Mouse (Mus musculus): ENCODE data around the gene Sugp1. TPM values are rescaled to one million over a fixed set of nuclear protein-coding genes. Genes with fewer than 3 reads are reported as not detected.
"Not testable (repeated sequence)": the region's sequence is repeated elsewhere in the genome, so short reads cannot be mapped to it uniquely, and the experiment has no call there.

The Sugp1 gene
- polyA plus RNA-seq, 1 experiment from 2014 or later: 25.4 TPM

DNA sequence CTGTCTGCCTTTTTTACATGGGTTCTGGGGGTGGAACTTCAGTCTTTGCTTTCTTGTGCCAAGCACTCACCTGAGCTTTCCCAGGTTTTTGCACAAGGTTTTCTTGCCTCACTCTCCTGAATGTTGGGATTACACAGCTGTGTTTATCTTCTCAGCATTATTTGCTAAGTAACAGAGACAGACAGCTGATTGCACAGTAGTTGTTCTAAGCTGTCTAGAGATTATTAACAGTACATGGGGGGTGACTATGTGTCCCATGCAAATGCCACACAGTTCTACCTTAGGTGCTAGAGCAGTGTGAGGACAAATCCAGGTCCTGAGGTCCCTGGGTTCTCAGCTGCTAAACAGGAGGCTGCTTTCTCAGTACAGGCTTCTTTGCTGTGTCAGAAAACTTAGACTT is 7.0 kb downstream of the Sugp1 start:
- H3K27me3 ChIP-seq: no peaks in the 10 kb centered on the region
- ATAC-seq (replicated peaks; ENCODE audit: insufficient number of reproducible peaks, insufficient read depth, low FRiP score, low read depth): no peak
- no peak overlapping the region for H3K4me2 ChIP-seq
- H3K4me1 ChIP-seq (replicated peaks): 0 out of 2 replicates have a peak, but pooled peaks cover 3% of the 10 kb centered on the region
- H3K4me3 ChIP-seq: no peak overlapping the region
- no peaks in the 10 kb centered on the region for H3K9me3 ChIP-seq (replicated peaks)
- H3K36me3 ChIP-seq: peaks cover 51% of the 10 kb centered on the region
- H3K27ac ChIP-seq: no peak overlapping the region
- no peak overlapping the region for H3K9ac ChIP-seq

DNA sequence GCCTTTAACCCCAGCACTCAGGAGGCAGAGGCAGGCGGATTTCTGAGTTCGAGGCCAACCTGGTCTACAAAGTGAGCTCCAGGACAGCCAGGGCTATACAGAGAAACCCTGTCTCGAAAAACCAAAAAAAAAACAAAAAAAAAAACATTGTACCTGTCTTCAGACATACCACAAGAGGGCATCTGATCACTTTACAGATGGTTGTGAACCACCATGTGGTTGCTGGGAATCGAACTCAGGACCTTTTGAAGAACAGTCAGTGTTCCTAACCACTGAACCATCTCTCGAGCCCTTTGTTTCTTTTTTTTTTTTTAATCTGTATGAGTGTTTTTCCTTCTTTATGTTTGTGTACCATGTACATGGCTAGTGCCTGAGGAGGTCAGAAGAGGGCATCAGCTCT is 7.8 kb downstream of the Sugp1 start:
- WGBS: 88% methylated on average over 5 of the region's 5 CpGs
- not testable (repeated sequence) for H3K4me1 ChIP-seq (replicated peaks); H3K9me3 ChIP-seq (replicated peaks); ATAC-seq (replicated peaks; ENCODE audit: insufficient number of reproducible peaks, insufficient read depth, low FRiP score, low read depth); H3K4me3 ChIP-seq; H3K27me3 ChIP-seq; H3K9ac ChIP-seq; H3K27ac ChIP-seq; H3K4me2 ChIP-seq
- peaks cover 57% of the 10 kb centered on the region for H3K36me3 ChIP-seq

DNA sequence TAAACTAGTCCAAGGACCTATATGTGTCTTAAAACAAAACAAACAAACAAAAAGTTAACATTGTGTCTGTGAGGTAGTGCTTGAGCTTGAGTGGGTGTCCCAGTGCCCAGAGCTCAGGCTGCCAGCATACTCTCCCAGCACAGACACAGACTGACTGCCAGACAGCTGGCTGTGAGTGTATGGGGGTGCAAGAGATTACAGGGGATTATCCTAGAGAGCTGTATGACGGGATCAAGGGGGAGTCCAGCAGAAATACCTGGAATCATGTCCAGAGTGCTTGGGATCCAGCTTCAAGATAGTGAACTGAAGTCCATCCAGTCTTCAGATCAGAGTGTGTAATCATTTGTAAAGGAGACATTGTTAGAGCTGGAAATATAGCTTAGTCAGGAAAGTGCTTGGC is 15.1 kb downstream of the Sugp1 start:
- H3K27ac ChIP-seq: no peak overlapping the region
- WGBS: 72% methylated on average over 1 of the region's 1 CpGs
- ATAC-seq (replicated peaks; ENCODE audit: insufficient number of reproducible peaks, insufficient read depth, low FRiP score, low read depth): no peak
- no peaks in the 10 kb centered on the region for H3K9me3 ChIP-seq (replicated peaks)
- H3K9ac ChIP-seq: no peak overlapping the region
- no peaks in the 10 kb centered on the region for H3K4me1 ChIP-seq (replicated peaks)
- no peaks in the 10 kb centered on the region for H3K27me3 ChIP-seq
- no peak overlapping the region for H3K4me2 ChIP-seq
- no peak overlapping the region for H3K4me3 ChIP-seq
- H3K36me3 ChIP-seq: peaks cover 84% of the 10 kb centered on the region

DNA sequence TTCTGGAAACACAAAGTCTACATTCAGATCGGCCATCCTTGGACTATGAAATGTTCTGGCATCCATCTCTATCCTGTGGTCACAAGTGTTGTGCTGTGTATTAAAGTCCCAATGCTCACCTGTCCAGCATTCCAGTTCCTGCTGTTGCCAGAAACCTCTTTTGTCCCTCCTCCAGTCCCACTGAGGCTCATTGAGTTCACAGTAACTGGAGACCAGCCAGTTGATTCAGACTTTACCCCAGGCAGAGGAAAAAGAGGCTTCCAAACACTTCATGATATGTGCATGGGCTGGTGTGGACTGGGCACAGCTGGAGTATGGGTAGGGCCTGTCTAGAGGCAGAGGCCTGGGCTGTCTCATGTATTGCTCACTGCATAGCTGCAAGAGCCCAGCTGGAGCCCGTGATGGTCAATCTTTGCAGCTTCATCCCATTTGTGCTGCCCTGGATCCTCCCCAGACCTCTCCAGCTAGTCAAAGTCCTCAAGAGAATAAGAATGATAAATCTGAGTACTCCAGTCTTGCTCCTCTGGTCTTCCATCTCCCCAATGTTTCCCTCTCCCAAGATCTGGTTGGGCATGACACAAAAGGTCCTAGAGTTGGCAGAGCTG is 29.3 kb downstream of the Sugp1 start:
- ATAC-seq (replicated peaks; ENCODE audit: insufficient number of reproducible peaks, insufficient read depth, low FRiP score, low read depth): no peak

GRCm38 (mm10) chr8:70072441-70073069 is 29.9 kb downstream of the Sugp1 start, which contains the start of gene Tm6sf2:
Gene Tm6sf2 (plus strand): TSS chr8:70072924.
- Histone ChIP-seq H3K27me3 (no peaks in the 10 kb centered on the region), H3K36me3 (peaks cover 29% of the 10 kb centered on the region), H3K9ac (peak within 1 kb of the TSS; percentile 36; the same call in 1 of the 2 replicates), H3K9me3 (replicated peaks) (no peaks in the 10 kb centered on the region), H3K4me3 (peak within 1 kb of the TSS; percentile 40), H3K4me2 (peak within 1 kb of the TSS; percentile 79), H3K4me1 (replicated peaks) (peaks cover 14% of the 10 kb centered on the region), H3K27ac (peak within 1 kb of the TSS; percentile 31)
- WGBS: 12% methylated on average over 23 of the region's 27 CpGs
- ATAC-seq (replicated peaks; ENCODE audit: insufficient number of reproducible peaks, insufficient read depth, low FRiP score, low read depth): peak; percentile 72

More for the DNA sequence above, 29.3 kb downstream of the Sugp1 start:
- Histone ChIP-seq H3K36me3 (peaks cover 31% of the 10 kb centered on the region), H3K4me2 (peak overlapping the region; percentile 79; the same call in 1 of the 2 replicates), H3K9ac (no peak overlapping the region), H3K27me3 (no peaks in the 10 kb centered on the region), H3K9me3 (replicated peaks) (no peaks in the 10 kb centered on the region), H3K4me1 (replicated peaks) (peaks cover 14% of the 10 kb centered on the region), H3K4me3 (no peak overlapping the region), H3K27ac (peak overlapping the region; percentile 31)
- 70% methylated on average over 2 of the region's 2 CpGs for WGBS

- Histone ChIP-seq H3K27ac (no peak overlapping the region), H3K9me3 (replicated peaks) (no peaks in the 10 kb centered on the region), H3K36me3 (peaks cover 23% of the 10 kb centered on the region), H3K4me3 (peak overlapping the region; percentile 40), H3K4me2 (peak overlapping the region; percentile 79), H3K9ac (peak overlapping the region; percentile 36; the same call in 1 of the 2 replicates), H3K4me1 (replicated peaks) (peaks cover 14% of the 10 kb centered on the region), H3K27me3 (no peaks in the 10 kb centered on the region)
- ATAC-seq (replicated peaks; ENCODE audit: insufficient number of reproducible peaks, insufficient read depth, low FRiP score, low read depth): no peak
- 54% methylated on average over 8 of the region's 8 CpGs for WGBS
Observed at GRCm38 (mm10) chr8:70073120-70073519, 30.5 kb downstream of the Sugp1 start.

- H3K27me3 ChIP-seq: no peaks in the 10 kb centered on the region
- no peak overlapping the region for H3K9ac ChIP-seq
- no peak for ATAC-seq (replicated peaks; ENCODE audit: insufficient number of reproducible peaks, insufficient read depth, low FRiP score, low read depth)
- peaks cover 14% of the 10 kb centered on the region for H3K4me1 ChIP-seq (replicated peaks)
- no peak overlapping the region for H3K4me2 ChIP-seq
- no peak overlapping the region for H3K27ac ChIP-seq
- peaks cover 18% of the 10 kb centered on the region for H3K36me3 ChIP-seq
- H3K9me3 ChIP-seq (replicated peaks): no peaks in the 10 kb centered on the region
- 30% methylated on average over 1 of the region's 1 CpGs for WGBS
- no peak overlapping the region for H3K4me3 ChIP-seq
Observed at GRCm38 (mm10) chr8:70073682-70074081, 31.1 kb downstream of the Sugp1 start.

DNA sequence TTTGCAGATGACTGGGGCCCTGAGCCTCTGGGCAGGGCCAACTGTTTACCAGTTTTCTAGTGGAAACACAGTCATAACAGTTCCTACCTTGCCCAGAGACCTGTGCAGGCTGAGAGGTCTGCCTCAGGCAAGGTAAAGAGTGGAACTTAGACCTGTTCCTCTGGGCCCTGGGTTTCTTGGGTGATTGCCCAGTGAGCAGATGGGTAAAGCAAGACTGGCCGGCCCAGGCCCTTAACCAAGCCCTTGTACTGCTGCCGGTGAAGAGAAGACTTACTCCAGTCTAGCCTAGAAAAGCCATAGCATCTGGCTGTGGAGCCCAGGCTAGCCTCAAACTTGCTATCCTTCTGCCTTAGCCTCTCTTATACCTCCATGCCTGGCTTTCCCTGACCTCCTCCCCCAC is 39.4 kb downstream of the Sugp1 start:
- 93% methylated on average over 2 of the region's 2 CpGs for WGBS
- peaks cover 53% of the 10 kb centered on the region for H3K27me3 ChIP-seq
- H3K9me3 ChIP-seq (replicated peaks): no peaks in the 10 kb centered on the region
- no peak overlapping the region for H3K4me3 ChIP-seq
- H3K27ac ChIP-seq: no peak overlapping the region
- H3K4me1 ChIP-seq (replicated peaks): peaks cover 29% of the 10 kb centered on the region
- H3K4me2 ChIP-seq: no peak overlapping the region
- ATAC-seq (replicated peaks; ENCODE audit: insufficient number of reproducible peaks, insufficient read depth, low FRiP score, low read depth): no peak
- no peak overlapping the region for H3K9ac ChIP-seq
- no peaks in the 10 kb centered on the region for H3K36me3 ChIP-seq

DNA sequence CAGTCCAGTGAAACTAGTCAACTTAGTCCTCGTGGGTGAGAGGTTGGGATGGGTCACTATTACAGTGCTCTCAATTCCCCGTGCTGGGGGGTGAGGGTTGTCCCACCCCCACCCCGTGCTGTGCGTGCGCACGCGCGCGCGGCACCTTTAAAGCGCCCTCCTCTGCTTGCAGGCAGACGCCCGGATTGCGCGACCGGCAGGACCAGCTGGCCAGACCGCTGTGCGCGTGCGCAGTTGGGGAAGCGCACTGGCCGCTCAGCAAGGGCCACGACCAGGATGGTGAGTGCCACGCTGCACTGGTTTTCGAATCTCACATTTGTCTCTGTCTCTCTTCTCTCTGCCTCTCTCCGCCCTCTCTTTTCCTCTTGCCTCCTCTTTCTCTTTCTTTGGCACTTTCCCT is 40.7 kb downstream of the Sugp1 start, which contains the start of gene Hapln4:
Hapln4 (plus strand) TSS at position 173 of the 400 bp plus-strand sequence.
- Histone ChIP-seq H3K36me3 (no peaks in the 10 kb centered on the region), H3K4me1 (replicated peaks) (peaks cover 36% of the 10 kb centered on the region), H3K4me3 (peak within 1 kb of the TSS; percentile 51), H3K9me3 (replicated peaks) (no peaks in the 10 kb centered on the region), H3K4me2 (peak within 1 kb of the TSS; percentile 91), H3K27me3 (peaks cover 66% of the 10 kb centered on the region), H3K27ac (no peak within 1 kb of the TSS), H3K9ac (peak within 1 kb of the TSS; percentile 46)
- 0% methylated on average over 26 of the region's 26 CpGs for WGBS
- no peak for ATAC-seq (replicated peaks; ENCODE audit: insufficient number of reproducible peaks, insufficient read depth, low FRiP score, low read depth)

DNA sequence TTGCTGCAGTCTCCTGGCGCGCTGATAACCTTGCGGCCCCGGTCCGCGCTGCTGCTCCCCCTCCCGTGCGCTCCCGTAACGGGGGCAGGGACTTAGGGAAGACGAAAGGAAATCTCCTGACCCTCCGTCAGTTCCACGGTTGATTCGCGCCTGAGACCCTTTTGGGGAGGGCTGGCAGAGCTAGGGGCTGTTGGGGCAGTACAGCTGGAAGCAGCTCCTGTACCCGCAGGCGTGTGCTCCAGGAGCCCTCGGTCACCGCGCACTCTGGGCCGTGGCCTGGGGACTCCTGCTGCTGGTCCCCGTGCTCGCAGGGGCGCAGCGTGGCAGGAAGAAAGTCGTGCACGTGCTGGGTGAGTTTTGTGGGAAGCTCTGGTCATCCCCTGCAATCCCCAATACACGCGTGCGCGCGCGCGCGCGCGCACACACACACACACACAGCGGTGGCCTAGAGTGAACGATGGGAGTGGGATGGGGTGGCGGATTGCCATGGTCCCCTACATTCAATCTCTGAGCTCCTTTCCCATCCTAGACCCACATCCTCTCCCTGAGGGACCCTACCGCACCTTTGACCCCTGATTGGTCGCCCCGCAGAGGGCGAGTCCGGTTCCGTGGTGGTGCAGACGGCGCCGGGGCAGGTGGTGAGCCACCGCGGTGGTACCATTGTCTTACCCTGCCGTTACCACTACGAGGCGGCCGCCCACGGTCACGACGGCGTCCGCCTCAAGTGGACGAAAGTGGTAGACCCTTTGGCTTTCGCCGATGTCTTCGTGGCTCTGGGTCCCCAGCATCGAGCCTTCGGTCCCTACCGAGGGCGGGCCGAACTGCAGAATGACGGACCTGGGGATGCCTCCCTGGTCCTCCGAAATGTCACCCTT is 41.8 kb downstream of the Sugp1 start:
- peak overlapping the region; percentile 46 for H3K9ac ChIP-seq
- no peak overlapping the region for H3K27ac ChIP-seq
- WGBS: 2% methylated on average over 71 of the region's 71 CpGs
- peaks cover 29% of the 10 kb centered on the region for H3K4me1 ChIP-seq (replicated peaks)
- peak overlapping the region; percentile 51 for H3K4me3 ChIP-seq
- peaks cover 78% of the 10 kb centered on the region for H3K27me3 ChIP-seq
- no peaks in the 10 kb centered on the region for H3K36me3 ChIP-seq
- H3K9me3 ChIP-seq (replicated peaks): no peaks in the 10 kb centered on the region
- ATAC-seq (replicated peaks; ENCODE audit: insufficient number of reproducible peaks, insufficient read depth, low FRiP score, low read depth): no peak
- H3K4me2 ChIP-seq: peak overlapping the region; percentile 91

DNA sequence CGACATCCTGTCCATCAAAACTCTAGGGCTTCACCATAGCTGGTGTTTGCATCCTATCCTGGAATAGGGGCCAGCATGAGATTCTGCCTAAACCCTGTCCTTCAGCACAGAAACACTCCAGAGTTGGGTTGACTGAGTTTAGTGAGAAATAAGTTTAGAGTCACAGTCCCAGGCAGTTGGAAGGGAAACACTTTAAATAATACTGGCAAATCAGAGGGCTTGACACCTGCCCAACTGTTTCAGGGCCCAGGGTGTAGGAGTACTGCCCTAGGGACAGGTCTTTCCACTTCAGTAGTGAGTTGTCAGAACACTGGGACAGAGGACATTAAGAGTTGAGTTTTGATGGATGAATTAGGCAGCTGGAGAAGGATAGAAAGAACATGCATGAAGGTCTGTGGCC is 43.5 kb downstream of the Sugp1 start:
- Histone ChIP-seq H3K27me3 (peaks cover 95% of the 10 kb centered on the region), H3K27ac (no peak overlapping the region), H3K4me2 (no peak overlapping the region), H3K9me3 (replicated peaks) (no peaks in the 10 kb centered on the region), H3K9ac (no peak overlapping the region), H3K4me1 (replicated peaks) (peaks cover 27% of the 10 kb centered on the region), H3K36me3 (no peaks in the 10 kb centered on the region), H3K4me3 (no peak overlapping the region)
- 51% methylated on average over 1 of the region's 1 CpGs for WGBS
- no peak for ATAC-seq (replicated peaks; ENCODE audit: insufficient number of reproducible peaks, insufficient read depth, low FRiP score, low read depth)

Measured in heart, embryonic 15.5 days (tissue).